Mouse (Mus musculus): ENCODE data around the gene Syt2.

GRCm38 (mm10) chr1:134607279-134607678 lies 39.2 kb upstream of the Syt2 start:
- TF ChIP-seq CTCF (IDR thresholded peaks at IDR 0.05; ENCODE audit: control insufficient read depth, insufficient read depth, low read length) (no peak), POLR2A (IDR thresholded peaks at IDR 0.05; ENCODE audit: borderline replicate concordance, control insufficient read depth, low read depth, low read length) (no peak)

Measured in bone marrow, adult 2 months (tissue).